Mouse (Mus musculus) limb, embryonic 14.5 days (tissue): ENCODE data around the gene Gstm6. TPM values are rescaled to one million over a fixed set of nuclear protein-coding genes. Genes with fewer than 3 reads are reported as not detected.
"Not testable (repeated sequence)": the region's sequence is repeated elsewhere in the genome, so short reads cannot be mapped to it uniquely, and the experiment has no call there.

Experiments
- ATAC-seq: fragments of 200-750 bp; cut with Nextera tagmentation; 2 replicates; pipeline ENCODE4 v1.8.0; 2017; ENCODE audit warnings: low read depth, moderate number of reproducible peaks, moderate TSS enrichment; ENCODE audit not compliant: low FRiP score
- DNase-seq: peaks from one replicate; pipeline ENCODE4 v3.0.0-alpha.2; 2015; ENCODE audit warnings: low spot score
- H3K27ac ChIP-seq: fragments of 300-500 bp; sonication (generic); replicated peaks from 2 replicates; pipeline ENCODE4 v1.5.1; 2014; ENCODE audit warnings: low read depth, mild to moderate bottlenecking, low read length, moderate library complexity, mixed read lengths
- H3K27me3 ChIP-seq: fragments of 300-500 bp; sonication (generic); 2 replicates; pipeline ENCODE4 v1.6.1; 2014; ENCODE audit warnings: low read length, mixed read lengths; ENCODE audit not compliant: control insufficient read depth, insufficient read depth
- H3K36me3 ChIP-seq: fragments of 300-500 bp; sonication (generic); 2 replicates; pipeline ENCODE4 v1.6.1; 2014; ENCODE audit warnings: mild to moderate bottlenecking, low read length, moderate library complexity, mixed read lengths; ENCODE audit not compliant: control insufficient read depth, insufficient read depth
- H3K4me1 ChIP-seq: fragments of 300-500 bp; sonication (generic); 2 replicates; pipeline ENCODE4 v1.6.1; 2014; ENCODE audit warnings: antibody characterized with exemption, low read length, mixed read lengths; ENCODE audit not compliant: control insufficient read depth, insufficient read depth
- H3K4me2 ChIP-seq: fragments of 300-500 bp; sonication (generic); replicated peaks from 2 replicates; pipeline ENCODE4 v1.6.1; 2014; ENCODE audit warnings: low read depth, mild to moderate bottlenecking, low read length, moderate library complexity; ENCODE audit not compliant: severe bottlenecking
- H3K4me3 ChIP-seq: fragments of 300-500 bp; sonication (generic); replicated peaks from 2 replicates; pipeline ENCODE4 v1.5.1; 2014; ENCODE audit warnings: low read length
- H3K9ac ChIP-seq: fragments of 300-500 bp; sonication (generic); 2 replicates; pipeline ENCODE4 v1.6.1; 2014; ENCODE audit warnings: mild to moderate bottlenecking, low read depth, low read length, moderate library complexity; ENCODE audit not compliant: severe bottlenecking
- H3K9me3 ChIP-seq: fragments of 300-500 bp; sonication (generic); 2 replicates; pipeline ENCODE4 v1.6.1; 2016; ENCODE audit warnings: low read length; ENCODE audit not compliant: control insufficient read depth
- POLR2A ChIP-seq: fragments of 200-500 bp; IDR thresholded peaks from 2 replicates; pipeline ENCODE4 v1.8.0; 2012; ENCODE audit warnings: inconsistent platforms, mild to moderate bottlenecking, moderate library complexity, borderline replicate concordance; ENCODE audit not compliant: insufficient read depth, insufficient read length; ENCODE audit errors: extremely low read depth
- WGBS: fragments of 180-500 bp; shearing (Covaris S2); extraction: QIAGEN DNeasy Blood & Tissue Kit; methylation state at CpG from one replicate; pipeline ENCODE4 v1.1.7; 2014; 5-methylcytosine and 5-hydroxymethylcytosine counted together
- polyA plus RNA-seq, 2 experiments: library from polyadenylated mRNA; depleted of rRNA in 1 of 2; stranded (reverse) in 1 of 2; unstranded in 1 of 2; fragments of >200 nt; fragmentation: Nextera tagmentation in 1 of 2; extraction: Ambion mirVana in 1 of 2; gene quantifications; 2 replicates each; pipeline versions ENCODE4 v1.2.1 to v1.2.3; 2012 to 2014

Gstm6 gene
- polyA plus RNA-seq, 2 experiments: 7.6 to 9.5 TPM

- ATAC-seq (no peak), DNase-seq (no peak)
- H3K4me1 ChIP-seq: no peaks in the 10 kb centered on the region
- H3K9ac ChIP-seq: no peak within 1 kb of the TSS
- WGBS: 46% methylated on average over 13 of the region's 13 CpGs
- H3K36me3 ChIP-seq: no peaks in the 10 kb centered on the region
- H3K4me3 ChIP-seq: no peak within 1 kb of the TSS
- H3K4me2 ChIP-seq: no peak within 1 kb of the TSS
- H3K27me3 ChIP-seq: no peaks in the 10 kb centered on the region
- H3K9me3 ChIP-seq: no peaks in the 10 kb centered on the region
- no peak within 1 kb of the TSS for H3K27ac ChIP-seq
- no peak for TF ChIP-seq POLR2A
These were observed 25.3 kb upstream of the Gstm6 start, which contains the start of gene Gstm3 for GRCm38 (mm10) chr3:107968724-107969395. TSS of gene Gstm3 (minus strand) at chr3:107969283.

- DNase-seq (no peak), ATAC-seq (no peak)
- Histone ChIP-seq H3K27me3 (no peaks in the 10 kb centered on the region), H3K4me1 (no peaks in the 10 kb centered on the region), H3K9me3 (no peaks in the 10 kb centered on the region), H3K36me3 (no peaks in the 10 kb centered on the region), H3K9ac (no peak overlapping the region), H3K4me2 (no peak overlapping the region), H3K27ac (no peak overlapping the region), H3K4me3 (no peak overlapping the region)
- 88% methylated on average over 5 of the region's 5 CpGs for WGBS
- no peak for TF ChIP-seq POLR2A
These were observed 23.1 kb upstream of the Gstm6 start for GRCm38 (mm10) chr3:107966631-107967030.

GRCm38 (mm10) chr3:107965592-107965991, 22.0 kb upstream of the Gstm6 start:
- ATAC-seq (no peak), DNase-seq (no peak)
- Histone ChIP-seq H3K27me3 (no peaks in the 10 kb centered on the region), H3K4me1 (no peaks in the 10 kb centered on the region), H3K27ac (no peak overlapping the region), H3K4me2 (no peak overlapping the region), H3K36me3 (no peaks in the 10 kb centered on the region), H3K9me3 (no peaks in the 10 kb centered on the region), H3K4me3 (no peak overlapping the region), H3K9ac (no peak overlapping the region)
- WGBS: 67% methylated on average over 1 of the region's 1 CpGs
- no peak for TF ChIP-seq POLR2A

- no peak overlapping the region for H3K27ac ChIP-seq
- no peaks in the 10 kb centered on the region for H3K27me3 ChIP-seq
- H3K4me3 ChIP-seq: no peak overlapping the region
- ATAC-seq (no peak), DNase-seq (no peak)
- no peak for TF ChIP-seq POLR2A
- H3K4me2 ChIP-seq: no peak overlapping the region
- no peaks in the 10 kb centered on the region for H3K4me1 ChIP-seq
- WGBS: 74% methylated on average over 5 of the region's 5 CpGs
- no peaks in the 10 kb centered on the region for H3K9me3 ChIP-seq
- H3K36me3 ChIP-seq: no peaks in the 10 kb centered on the region
- H3K9ac ChIP-seq: no peak overlapping the region
These were observed 21.2 kb upstream of the Gstm6 start for GRCm38 (mm10) chr3:107964656-107965308.

GRCm38 (mm10) chr3:107964026-107964425, 20.5 kb upstream of the Gstm6 start:
- no peak for TF ChIP-seq POLR2A
- 89% methylated on average over 4 of the region's 4 CpGs for WGBS
- no peak overlapping the region for H3K4me2 ChIP-seq
- ATAC-seq (no peak), DNase-seq (no peak)
- H3K4me3 ChIP-seq: no peak overlapping the region
- H3K27ac ChIP-seq: no peak overlapping the region
- H3K27me3 ChIP-seq: no peaks in the 10 kb centered on the region
- no peak overlapping the region for H3K9ac ChIP-seq
- H3K36me3 ChIP-seq: no peaks in the 10 kb centered on the region
- no peaks in the 10 kb centered on the region for H3K4me1 ChIP-seq
- H3K9me3 ChIP-seq: no peaks in the 10 kb centered on the region

- not testable (repeated sequence) for H3K9me3 ChIP-seq, H3K36me3 ChIP-seq, H3K4me1 ChIP-seq, H3K9ac ChIP-seq, DNase-seq, H3K27me3 ChIP-seq, H3K4me3 ChIP-seq, H3K27ac ChIP-seq, ATAC-seq, H3K4me2 ChIP-seq
- WGBS: 87% methylated on average over 9 of the region's 9 CpGs
These were observed 11.7 kb upstream of the Gstm6 start for GRCm38 (mm10) chr3:107955260-107955659.
